Mouse (Mus musculus) erythroblast, embryonic 14.5 days (primary cell): ENCODE results near the gene Gp1ba.

Experiments
- GATA1 ChIP-seq: IDR thresholded peaks from 2 replicates; pipeline ENCODE4 v1.6.1; 2012; ENCODE audit warnings: low read length, inconsistent platforms, mixed read lengths
- TAL1 ChIP-seq: IDR thresholded peaks from 3 replicates; pipeline ENCODE4 v1.6.1; 2012; ENCODE audit warnings: low read length, inconsistent platforms, mixed read lengths

- TF ChIP-seq GATA1: no peak
- no peak for TF ChIP-seq TAL1
Observed at GRCm38 (mm10) chr11:70658942-70659341, 20.0 kb downstream of the Gp1ba start.
